Mouse (Mus musculus) small intestine, adult 2 months (tissue): ENCODE data around the gene Phyhipl. TPM values are rescaled to one million over a fixed set of nuclear protein-coding genes. Genes with fewer than 3 reads are reported as not detected.
A peak's percentile ranks its signal among the peaks of the same experiment; 100 is the strongest.

Source experiments
- H3K27ac ChIP-seq: fragments of 200-500 bp; 2 replicates; pipeline ENCODE4 v1.5.1; 2012; ENCODE audit warnings: low read depth, low read length, control low read depth, inconsistent platforms; ENCODE audit not compliant: insufficient read depth
- H3K27me3 ChIP-seq: fragments of 200-500 bp; 2 replicates; pipeline ENCODE4 v1.6.1; 2012; ENCODE audit warnings: mild to moderate bottlenecking, moderate library complexity, low read length, inconsistent platforms; ENCODE audit not compliant: control insufficient read depth, insufficient read depth
- H3K36me3 ChIP-seq: fragments of 200-500 bp; 2 replicates; pipeline ENCODE4 v1.6.1; 2012; ENCODE audit warnings: mild to moderate bottlenecking, low read length, control low read depth, inconsistent platforms; ENCODE audit not compliant: control insufficient read depth, insufficient read depth
- H3K4me1 ChIP-seq: fragments of 200-500 bp; 2 replicates; pipeline ENCODE4 v1.6.1; 2012; ENCODE audit warnings: low read length, inconsistent platforms, mixed read lengths; ENCODE audit not compliant: control insufficient read depth, insufficient read depth, insufficient read length
- H3K4me3 ChIP-seq: fragments of 200-500 bp; 2 replicates; pipeline ENCODE4 v1.5.1; 2012; ENCODE audit warnings: low read depth, mild to moderate bottlenecking, control low read depth, inconsistent platforms, low read length, moderate library complexity
- CTCF ChIP-seq: fragments of 200-500 bp; IDR thresholded peaks from 2 replicates; pipeline ENCODE4 v1.5.1; 2012; ENCODE audit warnings: low read depth, mild to moderate bottlenecking, control low read depth, inconsistent platforms, low read length, moderate library complexity, mixed read lengths; ENCODE audit not compliant: insufficient replicate concordance, insufficient read length; ENCODE audit errors: extremely low read depth
- POLR2A ChIP-seq: fragments of 200-500 bp; IDR thresholded peaks from 2 replicates; pipeline ENCODE4 v1.6.1; 2012; ENCODE audit warnings: low read depth, mild to moderate bottlenecking, control low read depth, inconsistent platforms, low read length, moderate library complexity
- WGBS: fragments of 180-500 bp; shearing (Covaris S2); methylation state at CpG from one replicate; pipeline ENCODE4 v1.1.7; 2018; 5-methylcytosine and 5-hydroxymethylcytosine counted together
- polyA plus RNA-seq: library from polyadenylated mRNA; depleted of rRNA; stranded (reverse); fragments of >200 nt; gene quantifications from 2 replicates; pipeline ENCODE4 v1.2.3, GENCODE M21; 2012

Gene Phyhipl
- polyA plus RNA-seq, 1 experiment, result not detected

DNA sequence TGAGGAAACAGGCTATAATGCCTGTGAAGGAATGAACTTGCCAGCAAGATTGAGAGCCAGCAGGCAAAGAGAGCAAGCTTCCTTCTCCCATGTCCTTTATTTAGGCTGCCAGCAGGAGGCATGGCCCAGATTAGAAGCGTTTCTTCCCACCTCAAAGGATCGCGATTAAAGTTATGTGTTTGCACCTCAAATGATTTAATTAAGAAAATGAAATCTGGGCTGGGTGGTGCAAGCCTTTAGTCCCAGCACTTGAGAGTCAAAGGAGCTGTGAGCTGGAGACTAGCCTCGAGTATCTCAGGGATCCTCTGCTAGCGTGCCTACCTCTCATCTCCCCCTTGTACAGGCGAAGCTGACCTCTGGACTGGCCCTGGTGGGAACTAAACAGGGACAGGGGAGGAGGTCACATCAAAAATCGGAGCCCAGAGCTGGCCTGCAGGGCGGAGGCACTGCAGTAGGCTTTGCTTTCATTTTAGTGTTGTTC is 122.4 kb downstream of the Phyhipl start:
- TF ChIP-seq POLR2A, result no peak
- TF ChIP-seq CTCF, result no peak
- Histone ChIP-seq H3K36me3 (no peaks in the 10 kb centered on the region), H3K4me1 (no peaks in the 10 kb centered on the region), H3K27me3 (no peaks in the 10 kb centered on the region), H3K4me3 (no peak overlapping the region), H3K27ac (no peak overlapping the region)
- 74% methylated on average over 8 of the region's 8 CpGs for WGBS

DNA sequence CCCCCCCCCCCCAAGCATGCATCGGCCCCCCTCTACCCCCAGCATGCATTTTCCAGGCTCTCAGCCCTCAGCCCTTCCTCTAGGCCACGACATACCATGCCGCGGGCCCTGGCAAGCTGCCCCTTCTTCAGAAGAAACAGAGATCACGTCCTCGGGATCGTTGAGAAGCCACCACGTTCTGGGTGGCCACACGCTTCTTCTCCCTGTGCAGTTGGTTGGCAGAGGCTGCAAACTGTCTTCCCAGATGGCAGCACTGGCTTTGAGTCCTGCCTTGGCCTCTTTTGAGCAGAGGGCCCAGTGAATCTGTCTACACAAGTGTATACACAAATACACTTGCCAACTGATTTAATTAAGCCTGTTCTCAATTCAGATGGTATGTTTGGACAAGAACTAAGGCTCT is 123.5 kb downstream of the Phyhipl start:
- no peak overlapping the region for H3K27ac ChIP-seq
- WGBS, result 84% methylated on average over 9 of the region's 9 CpGs
- H3K4me3 ChIP-seq, result no peak overlapping the region
- TF ChIP-seq POLR2A, result no peak
- no peaks in the 10 kb centered on the region for H3K4me1 ChIP-seq
- H3K36me3 ChIP-seq, result no peaks in the 10 kb centered on the region
- H3K27me3 ChIP-seq, result no peaks in the 10 kb centered on the region

DNA sequence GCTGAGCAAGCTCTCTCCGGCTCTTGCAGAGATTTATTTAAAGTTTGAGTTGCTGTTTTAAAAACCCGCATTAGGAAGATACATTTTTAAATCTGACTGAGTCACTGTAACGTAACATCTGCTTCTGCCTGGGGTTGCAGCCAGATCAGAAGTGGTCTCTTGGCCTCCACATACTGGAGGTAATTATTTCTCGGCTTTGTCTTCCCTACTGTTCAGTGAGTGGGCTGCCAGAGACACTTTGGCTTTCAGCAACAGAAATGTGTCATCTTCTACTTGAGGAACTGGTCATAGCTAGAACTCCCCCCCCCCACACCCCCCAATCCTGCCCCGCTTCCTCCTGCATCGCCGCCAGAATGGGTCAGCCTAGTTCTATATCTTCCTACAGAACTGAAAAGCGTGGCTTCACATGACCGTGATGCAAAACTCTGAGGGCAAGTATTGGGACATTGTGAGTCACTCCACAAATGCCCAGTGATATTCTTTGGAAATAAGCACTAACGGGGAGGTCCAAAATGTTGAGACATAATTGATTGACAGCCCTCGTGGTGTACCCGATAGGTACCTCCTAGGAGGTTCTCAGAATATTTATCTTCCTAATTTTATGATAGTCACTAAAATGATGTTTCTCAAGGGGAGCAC is 125.5 kb downstream of the Phyhipl start:
- H3K27me3 ChIP-seq, result no peaks in the 10 kb centered on the region
- no peaks in the 10 kb centered on the region for H3K36me3 ChIP-seq
- 80% methylated on average over 12 of the region's 12 CpGs for whole genome bisulfite sequencing
- TF ChIP-seq POLR2A (no peak), CTCF (no peak)
- H3K27ac ChIP-seq, result no peak overlapping the region
- no peak overlapping the region for H3K4me3 ChIP-seq
- H3K4me1 ChIP-seq, result no peaks in the 10 kb centered on the region

DNA sequence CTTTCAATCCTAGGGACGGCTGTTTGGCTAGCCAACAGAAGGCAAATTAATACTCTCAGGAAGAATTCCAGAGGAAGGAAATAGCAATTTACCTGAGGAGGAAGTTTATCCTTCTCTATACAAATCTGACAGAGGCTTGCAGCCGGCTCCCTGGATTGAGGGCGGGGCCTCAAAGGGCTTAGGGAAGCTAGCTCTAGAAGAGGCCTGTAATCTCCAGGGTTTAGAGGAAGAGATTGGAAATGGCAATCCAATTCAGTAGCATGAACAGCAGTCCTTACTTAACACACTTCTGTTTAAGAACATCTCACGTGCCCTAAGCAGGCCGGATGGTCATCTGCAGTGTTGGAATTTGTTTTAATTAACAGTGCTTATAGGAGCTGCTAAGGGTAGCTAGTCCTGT is 134.4 kb downstream of the Phyhipl start:
- H3K4me1 ChIP-seq, result no peaks in the 10 kb centered on the region
- H3K27ac ChIP-seq, result no peak overlapping the region
- TF ChIP-seq CTCF (no peak), POLR2A (no peak)
- no peaks in the 10 kb centered on the region for H3K36me3 ChIP-seq
- no peak overlapping the region for H3K4me3 ChIP-seq
- H3K27me3 ChIP-seq, result no peaks in the 10 kb centered on the region
- 33% methylated on average over 5 of the region's 5 CpGs for WGBS

DNA sequence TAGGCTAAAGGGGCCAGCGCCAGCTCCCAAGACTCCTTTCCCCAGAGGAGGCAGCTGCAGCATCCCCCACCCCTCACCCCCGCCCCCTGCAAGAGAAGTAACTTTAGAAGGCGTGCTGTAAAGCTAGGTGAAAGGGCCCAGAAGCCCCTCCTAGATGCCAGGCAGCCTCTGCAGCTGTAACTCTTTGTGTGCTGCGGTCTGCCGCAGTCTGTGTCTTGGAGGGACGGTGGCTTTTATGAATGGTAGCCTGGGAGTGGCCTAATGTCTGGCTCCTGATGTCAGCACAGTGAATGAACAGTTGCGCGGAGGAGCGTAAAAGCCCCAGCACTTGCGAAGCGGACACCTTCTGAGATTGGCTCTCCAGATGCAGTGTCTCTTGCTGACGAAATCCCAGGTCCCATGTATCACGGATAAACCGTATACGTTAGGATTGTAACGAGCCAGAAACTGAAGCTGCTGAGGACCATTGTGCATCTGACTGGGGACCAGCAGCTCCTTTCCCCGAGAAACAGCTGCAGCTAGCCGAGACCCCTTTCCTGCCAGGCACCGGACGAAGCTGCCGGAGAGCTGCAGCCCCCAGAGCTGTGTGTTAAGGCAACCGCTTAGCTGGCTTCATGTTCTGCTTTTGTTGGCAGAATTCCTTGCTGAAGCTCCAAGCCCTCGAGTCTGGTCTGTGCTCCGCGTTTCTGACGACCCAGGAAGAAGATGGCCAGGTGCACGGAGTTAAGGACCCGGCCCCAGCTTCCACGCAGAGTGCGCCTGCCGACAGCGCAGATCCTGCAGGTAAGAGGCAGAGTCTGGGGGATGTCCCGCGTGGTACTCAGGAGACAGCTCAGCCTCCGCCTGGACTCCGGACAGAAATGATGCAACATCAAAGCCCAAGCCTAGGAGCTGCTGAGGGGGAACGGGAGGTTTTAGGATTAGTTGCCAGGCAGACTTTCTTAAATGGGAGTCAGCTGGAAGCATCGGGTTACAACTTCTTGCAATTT is 135.3 kb downstream of the Phyhipl start:
- 3% methylated on average over 38 of the region's 38 CpGs for WGBS
- Histone ChIP-seq H3K27ac (no peak overlapping the region), H3K4me1 (no peaks in the 10 kb centered on the region), H3K4me3 (peak overlapping the region; percentile 23), H3K36me3 (no peaks in the 10 kb centered on the region), H3K27me3 (no peaks in the 10 kb centered on the region)
- no peak for TF ChIP-seq POLR2A
- TF ChIP-seq CTCF, result no peak

DNA sequence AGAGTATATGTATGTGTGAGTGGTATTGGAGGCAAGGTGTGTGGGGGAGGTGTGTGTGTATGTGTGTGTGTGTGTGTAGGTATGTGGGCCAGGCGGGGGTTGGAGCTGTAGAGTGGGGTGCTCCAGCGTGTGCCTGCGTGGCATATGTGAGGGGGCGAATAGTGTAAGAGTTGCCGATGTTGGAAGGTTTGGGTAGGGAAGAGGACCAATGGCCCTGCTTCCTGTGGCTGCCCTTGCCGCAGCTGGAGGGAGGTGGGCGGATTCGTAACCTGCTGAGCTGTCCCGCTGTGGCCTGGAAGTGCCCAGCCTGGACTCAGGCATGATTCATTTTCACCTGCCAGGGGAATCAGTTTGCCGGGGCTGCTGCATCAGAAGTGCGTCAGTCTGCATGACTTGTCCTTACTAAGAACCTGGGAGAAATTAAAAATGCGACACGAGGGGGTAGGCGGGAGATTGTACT is 136.1 kb downstream of the Phyhipl start:
- TF ChIP-seq POLR2A (no peak), CTCF (no peak)
- Histone ChIP-seq H3K27ac (no peak overlapping the region), H3K36me3 (no peaks in the 10 kb centered on the region), H3K27me3 (no peaks in the 10 kb centered on the region), H3K4me3 (no peak overlapping the region), H3K4me1 (no peaks in the 10 kb centered on the region)
- WGBS, result 23% methylated on average over 14 of the region's 14 CpGs

DNA sequence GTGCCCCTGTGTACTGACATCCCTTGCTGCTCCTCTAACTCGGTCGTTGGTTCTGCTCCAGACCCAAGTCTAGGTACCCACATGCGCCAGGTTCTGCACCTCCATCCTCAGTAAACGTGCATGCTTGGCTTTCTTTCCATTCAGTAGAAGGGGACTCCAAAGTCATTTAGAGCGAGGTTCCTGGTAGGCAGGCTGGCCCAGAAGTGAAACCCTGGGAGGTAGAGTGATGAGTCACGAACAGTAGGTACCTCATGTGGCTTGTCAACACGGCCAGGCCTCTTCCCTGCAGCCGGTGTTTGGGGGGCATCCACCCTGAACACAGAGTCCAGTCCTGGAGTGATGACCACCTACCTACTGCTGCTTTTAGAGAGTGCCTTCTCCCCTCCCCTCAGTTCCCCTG is 139.1 kb downstream of the Phyhipl start:
- TF ChIP-seq CTCF (no peak), POLR2A (no peak)
- H3K4me1 ChIP-seq, result no peaks in the 10 kb centered on the region
- H3K36me3 ChIP-seq, result no peaks in the 10 kb centered on the region
- 82% methylated on average over 8 of the region's 8 CpGs for WGBS
- no peak overlapping the region for H3K4me3 ChIP-seq
- no peaks in the 10 kb centered on the region for H3K27me3 ChIP-seq
- H3K27ac ChIP-seq, result no peak overlapping the region
